Mouse (Mus musculus): ENCODE measurements around the gene Il4i1. TPM values are rescaled to one million over a fixed set of nuclear protein-coding genes. Genes with fewer than 3 reads are reported as not detected.

The Il4i1 gene
- polyA plus RNA-seq, 1 experiment from 2014 or later = 0.14 TPM

DNA sequence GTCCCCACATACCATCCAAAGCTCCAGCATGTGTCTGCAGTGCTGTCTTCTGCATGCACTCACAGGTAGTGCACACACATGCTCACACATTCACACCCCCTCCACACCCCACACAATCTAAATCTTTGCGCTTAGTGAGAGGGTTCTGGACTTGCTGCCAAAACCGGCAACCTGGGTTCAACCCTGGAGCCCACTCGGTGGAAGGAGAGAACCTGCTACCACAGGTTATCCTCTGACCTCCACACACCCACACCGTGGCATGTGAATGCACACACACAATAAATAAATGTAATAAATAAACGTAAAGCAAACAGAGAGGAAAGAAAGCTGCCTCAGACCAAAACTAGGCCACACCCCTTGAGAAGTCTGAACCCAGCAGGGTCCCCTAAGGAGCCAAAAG lies 31.6 kb downstream of the Il4i1 start:
- 76% methylated on average over 5 of the region's 5 CpGs for WGBS (ENCODE audit: insufficient replicate concordance)
- Histone ChIP-seq H3K9me3 (replicated peaks; ENCODE audit: control insufficient read depth, low read length) (no peaks in the 10 kb centered on the region), H3K4me1 (ENCODE audit: control insufficient read depth, insufficient read depth, low read length) (peaks cover 14% of the 10 kb centered on the region), H3K27ac (ENCODE audit: low read depth, low read length) (no peak overlapping the region), H3K4me2 (peak overlapping the region; percentile 96), H3K4me3 (ENCODE audit: low read depth, low read length) (peak overlapping the region; percentile 87), H3K9ac (ENCODE audit: low read depth, low read length) (peak overlapping the region; percentile 6; the same call in 1 of the 2 replicates), H3K27me3 (ENCODE audit: control insufficient read depth, insufficient read depth, low read length) (no peaks in the 10 kb centered on the region), H3K36me3 (ENCODE audit: control insufficient read depth, insufficient read depth, low read length) (peaks cover 21% of the 10 kb centered on the region)
- no peak for ATAC-seq (replicated peaks; ENCODE audit: insufficient number of reproducible peaks, low FRiP score, low TSS enrichment)

DNA sequence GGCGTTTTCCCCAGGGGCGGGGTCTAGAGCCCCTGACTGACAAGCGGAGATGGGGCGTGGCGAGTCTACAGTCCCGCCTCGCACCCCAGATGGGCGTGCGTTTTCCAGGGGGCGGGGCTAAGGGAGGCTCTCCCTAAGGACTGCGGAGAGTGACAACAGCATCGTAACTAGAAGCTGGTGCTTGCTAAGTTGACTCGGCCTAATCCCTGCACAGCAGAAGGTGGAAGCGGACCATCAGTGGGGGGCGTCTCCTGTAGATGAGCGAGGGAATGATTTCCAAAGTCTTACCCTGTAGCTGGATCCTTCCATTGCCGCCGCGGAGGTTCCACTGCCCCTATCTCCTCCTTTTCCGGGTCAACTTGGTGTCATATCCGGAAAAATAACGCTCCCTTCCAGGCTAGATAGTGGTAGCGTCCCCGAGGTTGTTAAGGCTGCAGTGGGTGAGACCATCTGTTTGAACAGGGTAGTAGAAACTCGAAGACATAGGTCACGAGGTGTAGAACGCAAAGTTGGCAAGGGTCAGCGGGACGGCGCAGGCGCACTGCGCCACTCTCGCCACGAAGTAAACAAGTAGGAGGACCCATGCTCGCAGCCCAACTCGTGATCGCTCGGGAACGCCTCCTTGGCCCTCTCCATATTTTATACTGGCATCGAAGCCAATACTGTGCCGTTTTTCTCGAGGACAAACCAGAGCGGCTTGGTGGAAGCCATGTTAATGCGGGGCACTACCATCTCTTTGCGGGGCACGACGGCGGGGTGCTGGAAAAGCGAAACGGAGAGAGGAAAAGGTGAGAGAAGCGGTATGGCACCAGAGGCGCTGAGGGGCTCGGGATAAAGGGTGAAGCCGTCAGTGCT lies 32.6 kb downstream of the Il4i1 start, which contains the start of the genes Akt1s1 and Tbc1d17:
Gene Akt1s1 (plus strand): TSS at position 431 of the 855 bp plus-strand sequence.
Gene Tbc1d17 (minus strand): TSS at position 519 of the 855 bp plus-strand sequence.
- no peaks in the 10 kb centered on the region for H3K9me3 ChIP-seq (replicated peaks; ENCODE audit: control insufficient read depth, low read length)
- no peaks in the 10 kb centered on the region for H3K27me3 ChIP-seq (ENCODE audit: control insufficient read depth, insufficient read depth, low read length)
- peak within 1 kb of the TSS; percentile 87 for H3K4me3 ChIP-seq (ENCODE audit: low read depth, low read length)
- ATAC-seq (replicated peaks; ENCODE audit: insufficient number of reproducible peaks, low FRiP score, low TSS enrichment) = peak; percentile 81
- under 1% methylated on average over 54 of the region's 54 CpGs for WGBS (ENCODE audit: insufficient replicate concordance)
- peaks cover 17% of the 10 kb centered on the region for H3K4me1 ChIP-seq (ENCODE audit: control insufficient read depth, insufficient read depth, low read length)
- peaks cover 19% of the 10 kb centered on the region for H3K36me3 ChIP-seq (ENCODE audit: control insufficient read depth, insufficient read depth, low read length)
- peak within 1 kb of the TSS; percentile 97 for H3K27ac ChIP-seq (ENCODE audit: low read depth, low read length)
- peak within 1 kb of the TSS; percentile 93 for H3K9ac ChIP-seq (ENCODE audit: low read depth, low read length)
- H3K4me2 ChIP-seq = peak within 1 kb of the TSS; percentile 96

DNA sequence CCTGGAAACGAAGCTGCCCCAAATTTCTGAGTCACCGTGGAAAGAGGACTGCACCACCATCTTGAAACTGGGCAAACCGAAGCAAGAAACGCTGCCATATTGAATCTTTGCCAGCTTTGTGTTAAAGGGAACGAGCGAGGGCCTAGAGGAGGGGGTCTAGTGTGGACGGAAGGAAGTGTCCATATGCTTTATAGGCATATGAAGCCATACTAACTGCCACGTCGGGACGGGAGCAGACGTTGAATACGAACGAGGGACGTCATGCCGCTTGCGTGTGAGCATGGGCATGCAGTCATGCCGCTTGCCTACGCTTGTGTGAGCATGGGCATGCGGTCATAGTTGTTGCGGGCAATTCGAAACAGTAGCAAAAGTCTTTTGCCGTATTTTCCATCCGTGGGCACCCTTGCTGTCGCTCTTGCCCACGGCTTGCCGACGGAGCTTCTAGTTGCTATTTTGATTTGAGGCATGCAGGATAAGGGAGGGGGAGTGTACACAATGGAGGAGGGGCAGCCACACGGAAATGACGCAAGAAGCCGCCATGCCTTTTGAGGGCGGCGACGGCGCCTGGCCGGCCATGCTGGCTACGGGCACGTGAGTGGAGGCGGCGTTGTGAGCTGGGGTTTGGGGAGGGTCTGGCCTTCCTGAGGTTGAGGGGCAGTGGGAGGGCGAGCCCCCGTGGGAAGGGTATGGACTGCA lies 33.4 kb downstream of the Il4i1 start:
- H3K36me3 ChIP-seq (ENCODE audit: control insufficient read depth, insufficient read depth, low read length) = peaks cover 13% of the 10 kb centered on the region; the same call in 1 of the 2 replicates
- H3K27ac ChIP-seq (ENCODE audit: low read depth, low read length) = peak overlapping the region; percentile 97
- peak overlapping the region; percentile 87 for H3K4me3 ChIP-seq (ENCODE audit: low read depth, low read length)
- WGBS (ENCODE audit: insufficient replicate concordance) = under 1% methylated on average over 41 of the region's 41 CpGs
- peak overlapping the region; percentile 96 for H3K4me2 ChIP-seq
- H3K9ac ChIP-seq (ENCODE audit: low read depth, low read length) = peak overlapping the region; percentile 93
- no peaks in the 10 kb centered on the region for H3K9me3 ChIP-seq (replicated peaks; ENCODE audit: control insufficient read depth, low read length)
- H3K4me1 ChIP-seq (ENCODE audit: control insufficient read depth, insufficient read depth, low read length) = peaks cover 23% of the 10 kb centered on the region
- ATAC-seq (replicated peaks; ENCODE audit: insufficient number of reproducible peaks, low FRiP score, low TSS enrichment) = peak; percentile 67
- no peaks in the 10 kb centered on the region for H3K27me3 ChIP-seq (ENCODE audit: control insufficient read depth, insufficient read depth, low read length)

DNA sequence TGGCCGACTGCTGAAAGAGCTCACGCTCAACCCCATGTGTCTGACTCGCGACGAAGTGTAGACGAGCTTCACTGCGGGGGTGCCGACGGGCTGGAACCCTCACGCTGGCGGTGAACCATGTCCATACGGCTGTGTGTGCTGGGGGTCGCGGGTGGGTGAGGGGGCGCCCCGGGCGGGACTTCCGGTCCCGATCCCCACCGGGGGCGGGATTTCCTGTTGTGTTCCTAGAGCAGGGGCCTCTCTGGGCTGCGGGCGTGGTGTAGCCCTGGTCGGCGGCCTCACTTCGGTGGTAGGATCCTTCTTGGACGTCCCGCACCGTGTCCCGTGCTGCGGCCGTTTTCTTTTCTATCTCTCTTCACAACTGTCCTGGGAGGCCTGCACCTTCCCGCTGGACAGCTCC lies 34.0 kb downstream of the Il4i1 start:
- Histone ChIP-seq H3K4me2 (peak overlapping the region; percentile 96), H3K9ac (ENCODE audit: low read depth, low read length) (peak overlapping the region; percentile 93), H3K4me1 (ENCODE audit: control insufficient read depth, insufficient read depth, low read length) (peaks cover 27% of the 10 kb centered on the region), H3K27me3 (ENCODE audit: control insufficient read depth, insufficient read depth, low read length) (no peaks in the 10 kb centered on the region), H3K4me3 (ENCODE audit: low read depth, low read length) (peak overlapping the region; percentile 87), H3K27ac (ENCODE audit: low read depth, low read length) (peak overlapping the region; percentile 97), H3K36me3 (ENCODE audit: control insufficient read depth, insufficient read depth, low read length) (peaks cover 11% of the 10 kb centered on the region; the same call in 1 of the 2 replicates), H3K9me3 (replicated peaks; ENCODE audit: control insufficient read depth, low read length) (no peaks in the 10 kb centered on the region)
- ATAC-seq (replicated peaks; ENCODE audit: insufficient number of reproducible peaks, low FRiP score, low TSS enrichment) = peak; percentile 32; the same call in 1 of the 2 replicates
- WGBS (ENCODE audit: insufficient replicate concordance) = 0% methylated on average over 32 of the region's 33 CpGs

DNA sequence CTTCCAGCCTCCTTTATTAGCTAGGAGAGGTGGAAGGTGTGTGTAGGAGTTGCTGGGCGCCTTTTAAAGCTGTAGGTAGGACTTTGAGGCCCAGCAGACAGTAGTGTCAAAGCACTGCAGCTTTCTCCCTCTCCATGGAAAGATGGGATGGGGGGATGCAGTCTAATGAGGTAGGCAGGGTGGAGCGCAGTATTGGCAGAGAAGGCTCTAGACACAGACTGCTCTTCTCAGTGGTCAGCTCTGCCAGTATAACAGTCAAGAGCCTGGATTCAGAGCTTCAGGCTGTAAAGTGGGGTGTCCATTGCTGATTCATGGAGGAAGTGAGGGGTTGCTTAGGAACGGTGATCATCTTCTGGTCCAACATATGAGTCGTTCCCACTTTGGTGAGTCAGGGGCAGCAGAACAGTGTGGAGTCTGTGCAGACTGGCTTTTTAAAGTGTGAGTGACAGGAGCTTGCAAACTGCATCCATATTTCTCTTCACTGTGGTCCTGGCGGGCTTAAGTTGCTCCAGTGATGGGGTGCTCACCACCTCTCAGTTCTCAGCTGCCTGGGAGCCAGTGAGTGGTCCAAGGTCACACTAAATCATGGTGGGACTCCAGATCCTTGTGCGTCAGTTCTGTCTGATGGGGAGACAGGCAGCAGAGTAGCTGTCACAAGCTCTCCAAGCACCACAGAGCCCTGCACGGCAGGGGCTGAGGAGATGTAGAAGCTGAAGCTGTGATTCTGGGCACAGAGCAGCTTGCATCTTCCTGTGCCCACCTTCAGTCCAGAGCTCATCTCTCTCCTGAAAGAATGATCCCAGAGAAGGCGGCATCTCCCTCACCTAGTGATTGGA lies 34.8 kb downstream of the Il4i1 start:
- peaks cover 6% of the 10 kb centered on the region; the same call in 1 of the 2 replicates for H3K36me3 ChIP-seq (ENCODE audit: control insufficient read depth, insufficient read depth, low read length)
- peak overlapping the region; percentile 97 for H3K27ac ChIP-seq (ENCODE audit: low read depth, low read length)
- H3K27me3 ChIP-seq (ENCODE audit: control insufficient read depth, insufficient read depth, low read length) = no peaks in the 10 kb centered on the region
- H3K4me1 ChIP-seq (ENCODE audit: control insufficient read depth, insufficient read depth, low read length) = peaks cover 29% of the 10 kb centered on the region
- peak overlapping the region; percentile 93 for H3K9ac ChIP-seq (ENCODE audit: low read depth, low read length)
- ATAC-seq (replicated peaks; ENCODE audit: insufficient number of reproducible peaks, low FRiP score, low TSS enrichment) = no peak
- peak overlapping the region; percentile 87 for H3K4me3 ChIP-seq (ENCODE audit: low read depth, low read length)
- H3K4me2 ChIP-seq = peak overlapping the region; percentile 96
- 74% methylated on average over 8 of the region's 8 CpGs for WGBS (ENCODE audit: insufficient replicate concordance)
- no peaks in the 10 kb centered on the region for H3K9me3 ChIP-seq (replicated peaks; ENCODE audit: control insufficient read depth, low read length)

DNA sequence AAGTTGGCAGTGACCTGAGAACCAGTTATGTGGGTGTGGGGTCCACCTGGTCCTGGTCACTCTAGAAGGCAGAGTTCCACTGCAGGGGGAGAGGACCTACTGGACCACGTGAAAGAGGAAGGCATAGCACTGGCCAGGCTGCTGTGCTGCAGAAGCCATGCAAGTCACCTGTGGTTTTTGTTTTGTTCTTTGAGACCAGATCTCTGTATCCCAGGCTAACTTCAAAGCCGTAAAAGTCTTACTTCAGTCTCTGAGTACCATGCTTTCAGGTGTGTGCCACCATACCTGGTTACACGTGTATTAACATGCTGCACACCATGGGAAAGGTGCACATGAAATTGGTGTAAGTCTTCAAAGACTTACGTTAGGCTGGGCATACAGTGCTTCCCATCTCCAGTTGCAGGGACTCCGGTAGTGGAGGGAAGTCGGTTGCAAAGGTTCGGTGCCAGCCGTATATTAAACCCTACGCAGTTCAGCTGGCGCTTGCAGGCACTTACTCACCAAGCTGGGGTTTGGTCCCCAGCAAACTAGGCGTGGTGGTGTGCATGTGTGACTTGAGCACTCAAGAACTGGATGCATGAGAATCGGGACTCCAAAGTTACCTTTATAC lies 35.5 kb downstream of the Il4i1 start:
- Histone ChIP-seq H3K4me3 (ENCODE audit: low read depth, low read length) (0 out of 2 replicates have a peak overlapping the region, but pooled peaks have one; percentile 5), H3K27me3 (ENCODE audit: control insufficient read depth, insufficient read depth, low read length) (no peaks in the 10 kb centered on the region), H3K36me3 (ENCODE audit: control insufficient read depth, insufficient read depth, low read length) (peaks cover 4% of the 10 kb centered on the region; the same call in 1 of the 2 replicates), H3K4me2 (no peak overlapping the region), H3K9ac (ENCODE audit: low read depth, low read length) (no peak overlapping the region), H3K9me3 (replicated peaks; ENCODE audit: control insufficient read depth, low read length) (no peaks in the 10 kb centered on the region), H3K27ac (ENCODE audit: low read depth, low read length) (0 out of 2 replicates have a peak overlapping the region, but pooled peaks have one; percentile 10), H3K4me1 (ENCODE audit: control insufficient read depth, insufficient read depth, low read length) (peaks cover 32% of the 10 kb centered on the region)
- no peak for ATAC-seq (replicated peaks; ENCODE audit: insufficient number of reproducible peaks, low FRiP score, low TSS enrichment)
- WGBS (ENCODE audit: insufficient replicate concordance) = 92% methylated on average over 12 of the region's 12 CpGs

DNA sequence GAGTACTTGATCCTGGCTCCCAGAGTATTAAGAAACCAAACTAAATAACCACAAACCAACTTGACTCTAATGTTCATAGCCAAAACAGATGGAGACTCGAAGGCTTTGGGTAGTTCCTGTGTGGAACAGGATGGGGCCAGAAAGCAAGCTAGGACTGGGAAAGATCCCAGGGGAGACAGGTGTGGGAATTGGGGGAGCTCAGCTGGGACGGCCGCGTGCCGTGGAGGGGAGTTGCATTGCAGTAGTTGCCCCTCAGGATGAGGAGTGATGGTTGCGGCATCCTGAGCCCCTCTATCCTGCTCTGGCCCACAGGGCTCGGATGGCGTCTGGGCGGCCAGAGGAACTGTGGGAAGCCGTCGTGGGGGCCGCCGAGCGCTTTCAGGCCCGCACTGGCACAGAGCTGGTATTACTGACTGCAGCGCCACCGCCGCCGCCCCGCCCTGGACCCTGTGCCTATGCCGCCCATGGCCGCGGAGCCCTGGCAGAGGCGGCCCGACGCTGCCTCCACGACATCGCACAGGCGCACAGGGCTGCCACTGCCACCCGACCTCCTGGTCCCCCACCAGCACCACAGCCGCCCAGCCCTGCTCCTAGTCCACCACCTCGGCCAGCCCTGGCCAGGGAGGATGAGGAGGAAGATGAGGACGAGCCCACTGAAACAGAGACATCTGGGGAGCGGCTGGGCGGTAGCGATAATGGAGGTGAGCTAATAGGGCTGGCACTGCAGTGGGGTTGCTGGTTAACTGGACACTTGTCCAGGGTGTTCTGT lies 36.3 kb downstream of the Il4i1 start:
- H3K9me3 ChIP-seq (replicated peaks; ENCODE audit: control insufficient read depth, low read length) = no peaks in the 10 kb centered on the region
- no peak overlapping the region for H3K9ac ChIP-seq (ENCODE audit: low read depth, low read length)
- H3K4me2 ChIP-seq = no peak overlapping the region
- no peak overlapping the region; the same call in 1 of the 2 replicates for H3K4me3 ChIP-seq (ENCODE audit: low read depth, low read length)
- no peak overlapping the region for H3K27ac ChIP-seq (ENCODE audit: low read depth, low read length)
- peaks cover 32% of the 10 kb centered on the region for H3K4me1 ChIP-seq (ENCODE audit: control insufficient read depth, insufficient read depth, low read length)
- ATAC-seq (replicated peaks; ENCODE audit: insufficient number of reproducible peaks, low FRiP score, low TSS enrichment) = no peak
- 87% methylated on average over 34 of the region's 36 CpGs for WGBS (ENCODE audit: insufficient replicate concordance)
- H3K27me3 ChIP-seq (ENCODE audit: control insufficient read depth, insufficient read depth, low read length) = no peaks in the 10 kb centered on the region
- peaks cover 4% of the 10 kb centered on the region; the same call in 1 of the 2 replicates for H3K36me3 ChIP-seq (ENCODE audit: control insufficient read depth, insufficient read depth, low read length)
